Mouse (Mus musculus): ENCODE data around the gene Usp2. TPM values are rescaled to one million over a fixed set of nuclear protein-coding genes. Genes with fewer than 3 reads are reported as not detected.

The Usp2 gene
- 77.5 and 89.6 TPM in 2 replicates for polyA plus RNA-seq (2015; fragmentation: Nextera tagmentation; extraction: Ambion mirVana)

DNA sequence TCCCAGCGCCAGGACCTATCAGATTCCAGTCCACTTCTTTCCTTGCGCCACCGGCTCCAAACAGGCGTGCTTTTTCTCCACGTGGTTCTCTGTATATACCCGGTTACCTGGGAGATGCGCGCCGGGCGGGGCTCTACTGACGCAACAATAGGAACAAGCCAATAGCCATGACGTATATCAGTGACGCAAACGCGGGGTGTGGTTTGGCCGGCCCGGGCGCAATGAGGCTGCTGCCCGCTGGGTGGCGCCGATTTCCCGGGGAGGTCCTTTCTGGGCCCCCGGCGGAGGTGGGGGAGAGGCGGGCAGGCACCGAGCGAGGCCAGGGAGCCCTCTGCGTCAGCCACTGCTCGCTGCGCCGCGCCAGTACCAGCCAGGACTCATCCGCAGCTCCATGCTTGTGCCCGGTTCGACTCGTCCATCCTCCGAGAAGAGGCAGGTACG is at the start of gene Usp2:
TSS of gene Usp2 (plus strand) at position 237 of the 441 bp plus-strand sequence.
- H3K4me1 ChIP-seq (ENCODE audit: control insufficient read depth, insufficient read depth, low read length) = peaks cover 28% of the 10 kb centered on the region
- ATAC-seq (replicated peaks; ENCODE audit: extremely low read depth, insufficient read depth, low FRiP score) = peak; percentile 95
- peak within 1 kb of the TSS; percentile 85 for H3K4me2 ChIP-seq (ENCODE audit: low read depth, low read length)
- no peaks in the 10 kb centered on the region for H3K9me3 ChIP-seq (replicated peaks; ENCODE audit: control insufficient read depth, low read length)
- peak within 1 kb of the TSS; percentile 74 for H3K4me3 ChIP-seq (ENCODE audit: low read length)
- under 1% methylated on average over 38 of the region's 38 CpGs for WGBS
- H3K9ac ChIP-seq (ENCODE audit: low read length) = peak within 1 kb of the TSS; percentile 78
- peak within 1 kb of the TSS; percentile 70 for H3K27ac ChIP-seq (ENCODE audit: low read length)
- H3K27me3 ChIP-seq (ENCODE audit: control insufficient read depth, insufficient read depth, low read length) = no peaks in the 10 kb centered on the region
- H3K36me3 ChIP-seq (ENCODE audit: control insufficient read depth, insufficient read depth) = no peaks in the 10 kb centered on the region

DNA sequence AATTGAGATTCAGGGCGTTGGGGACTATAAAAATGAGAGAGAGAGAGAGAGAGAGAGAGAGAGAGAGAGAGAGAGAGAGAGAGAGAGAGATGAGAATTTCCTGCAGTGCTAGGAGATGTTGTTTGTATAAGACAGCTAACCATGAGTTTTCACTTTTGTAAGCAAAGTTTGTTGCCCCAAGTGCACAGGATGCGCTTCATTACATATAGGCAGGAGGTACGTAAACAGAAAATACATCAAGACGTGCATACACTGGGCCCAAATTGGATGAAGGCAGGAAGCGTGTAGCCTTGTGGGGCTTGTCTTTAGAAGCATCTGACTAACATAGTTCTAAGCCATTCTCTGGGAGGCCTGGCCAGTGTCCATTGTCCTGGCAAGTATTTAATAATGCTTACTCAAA is 49.0 kb upstream of the Usp2 start:
- Histone ChIP-seq H3K27ac (ENCODE audit: low read length) (no peak overlapping the region), H3K9ac (ENCODE audit: low read length) (no peak overlapping the region), H3K4me2 (ENCODE audit: low read depth, low read length) (no peak overlapping the region), H3K4me3 (ENCODE audit: low read length) (no peak overlapping the region), H3K36me3 (ENCODE audit: control insufficient read depth, insufficient read depth) (no peaks in the 10 kb centered on the region), H3K4me1 (ENCODE audit: control insufficient read depth, insufficient read depth, low read length) (no peaks in the 10 kb centered on the region), H3K9me3 (replicated peaks; ENCODE audit: control insufficient read depth, low read length) (no peaks in the 10 kb centered on the region), H3K27me3 (ENCODE audit: control insufficient read depth, insufficient read depth, low read length) (no peaks in the 10 kb centered on the region)
- WGBS = 72% methylated on average over 5 of the region's 5 CpGs
- ATAC-seq (replicated peaks; ENCODE audit: extremely low read depth, insufficient read depth, low FRiP score) = no peak

- no peaks in the 10 kb centered on the region for H3K27me3 ChIP-seq (ENCODE audit: control insufficient read depth, insufficient read depth, low read length)
- H3K9ac ChIP-seq (ENCODE audit: low read length) = no peak overlapping the region
- no peak for ATAC-seq (replicated peaks; ENCODE audit: extremely low read depth, insufficient read depth, low FRiP score)
- no peaks in the 10 kb centered on the region for H3K4me1 ChIP-seq (ENCODE audit: control insufficient read depth, insufficient read depth, low read length)
- no peak overlapping the region for H3K4me3 ChIP-seq (ENCODE audit: low read length)
- 62% methylated on average over 7 of the region's 7 CpGs for WGBS
- H3K9me3 ChIP-seq (replicated peaks; ENCODE audit: control insufficient read depth, low read length) = no peaks in the 10 kb centered on the region
- no peak overlapping the region for H3K27ac ChIP-seq (ENCODE audit: low read length)
- H3K4me2 ChIP-seq (ENCODE audit: low read depth, low read length) = no peak overlapping the region
- H3K36me3 ChIP-seq (ENCODE audit: control insufficient read depth, insufficient read depth) = no peaks in the 10 kb centered on the region
Measured at GRCm38 (mm10) chr9:44020001-44020400, 46.8 kb upstream of the Usp2 start.

DNA sequence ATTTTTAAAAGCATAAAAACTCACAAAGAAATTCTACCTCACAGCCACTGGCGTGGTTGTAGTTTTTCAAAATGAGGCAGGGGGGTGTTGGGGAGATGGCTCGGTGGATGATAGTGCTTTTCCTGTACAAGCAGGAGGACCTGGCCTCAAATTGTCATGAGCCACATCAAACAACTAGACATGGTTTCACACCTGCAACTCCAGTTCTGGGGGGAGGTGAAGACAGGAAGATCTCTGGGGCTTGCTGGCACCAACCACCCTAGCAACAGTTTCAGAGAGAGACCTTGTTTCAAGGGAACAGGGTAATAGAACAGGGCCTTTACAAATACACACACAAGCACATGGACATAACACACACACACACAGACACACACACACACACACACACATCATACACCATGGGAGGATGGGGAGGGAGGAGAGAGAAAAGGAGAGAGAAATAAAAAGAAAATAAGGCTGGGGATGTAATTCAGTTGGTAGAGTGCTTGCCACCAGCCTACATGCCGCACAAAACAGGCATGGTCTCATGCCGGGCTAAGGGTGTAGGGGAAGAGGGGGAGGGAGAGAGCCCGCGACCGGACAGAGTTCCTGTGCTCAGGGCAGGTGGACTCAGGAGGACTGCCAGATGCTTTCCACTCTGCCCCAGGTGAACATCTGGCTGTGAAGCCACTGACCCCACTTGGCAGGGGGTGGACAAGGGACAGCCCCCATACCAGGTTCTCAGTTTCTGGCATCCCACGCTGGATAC is 44.5 kb upstream of the Usp2 start:
- Histone ChIP-seq H3K9me3 (replicated peaks; ENCODE audit: control insufficient read depth, low read length) (no peaks in the 10 kb centered on the region), H3K4me1 (ENCODE audit: control insufficient read depth, insufficient read depth, low read length) (no peaks in the 10 kb centered on the region), H3K4me3 (ENCODE audit: low read length) (no peak overlapping the region), H3K36me3 (ENCODE audit: control insufficient read depth, insufficient read depth) (no peaks in the 10 kb centered on the region), H3K9ac (ENCODE audit: low read length) (no peak overlapping the region), H3K27ac (ENCODE audit: low read length) (peak overlapping the region; percentile 55), H3K27me3 (ENCODE audit: control insufficient read depth, insufficient read depth, low read length) (no peaks in the 10 kb centered on the region), H3K4me2 (ENCODE audit: low read depth, low read length) (no peak overlapping the region)
- WGBS = 58% methylated on average over 8 of the region's 8 CpGs
- ATAC-seq (replicated peaks; ENCODE audit: extremely low read depth, insufficient read depth, low FRiP score) = peak; percentile 47; the same call in 1 of the 2 replicates

GRCm38 (mm10) chr9:44024096-44024495 is 42.7 kb upstream of the Usp2 start:
- Histone ChIP-seq H3K9ac (ENCODE audit: low read length) (no peak overlapping the region), H3K4me3 (ENCODE audit: low read length) (no peak overlapping the region), H3K36me3 (ENCODE audit: control insufficient read depth, insufficient read depth) (no peaks in the 10 kb centered on the region), H3K27me3 (ENCODE audit: control insufficient read depth, insufficient read depth, low read length) (no peaks in the 10 kb centered on the region), H3K27ac (ENCODE audit: low read length) (no peak overlapping the region), H3K9me3 (replicated peaks; ENCODE audit: control insufficient read depth, low read length) (no peaks in the 10 kb centered on the region), H3K4me2 (ENCODE audit: low read depth, low read length) (no peak overlapping the region), H3K4me1 (ENCODE audit: control insufficient read depth, insufficient read depth, low read length) (no peaks in the 10 kb centered on the region)
- 72% methylated on average over 3 of the region's 3 CpGs for WGBS
- ATAC-seq (replicated peaks; ENCODE audit: extremely low read depth, insufficient read depth, low FRiP score) = no peak

- Histone ChIP-seq H3K4me2 (ENCODE audit: low read depth, low read length) (no peak overlapping the region), H3K4me1 (ENCODE audit: control insufficient read depth, insufficient read depth, low read length) (no peaks in the 10 kb centered on the region), H3K27ac (ENCODE audit: low read length) (peak overlapping the region; percentile 52), H3K4me3 (ENCODE audit: low read length) (no peak overlapping the region), H3K36me3 (ENCODE audit: control insufficient read depth, insufficient read depth) (no peaks in the 10 kb centered on the region), H3K9me3 (replicated peaks; ENCODE audit: control insufficient read depth, low read length) (no peaks in the 10 kb centered on the region), H3K27me3 (ENCODE audit: control insufficient read depth, insufficient read depth, low read length) (no peaks in the 10 kb centered on the region), H3K9ac (ENCODE audit: low read length) (no peak overlapping the region)
- peak; percentile 54 for ATAC-seq (replicated peaks; ENCODE audit: extremely low read depth, insufficient read depth, low FRiP score)
- 34% methylated on average over 5 of the region's 5 CpGs for WGBS
Measured at GRCm38 (mm10) chr9:44029580-44030236, 37.1 kb upstream of the Usp2 start.

DNA sequence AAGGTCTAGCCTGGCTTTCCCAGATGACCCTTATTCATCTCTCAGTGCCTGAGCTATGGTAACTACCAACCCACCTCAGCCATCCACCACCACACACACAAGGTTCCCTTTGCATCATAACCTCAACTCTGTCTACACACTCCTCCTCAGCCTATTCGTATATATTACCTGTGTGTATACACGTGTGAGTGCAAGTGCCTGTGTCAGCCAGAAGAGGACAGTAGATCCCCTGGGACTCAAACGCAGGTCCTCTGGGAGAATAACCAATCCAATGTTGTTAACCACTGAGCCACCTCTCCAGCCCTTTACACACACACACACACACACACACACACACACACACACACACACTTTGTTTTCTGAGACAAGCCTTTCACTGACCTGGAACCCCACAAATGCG is 36.2 kb upstream of the Usp2 start:
- H3K36me3 ChIP-seq (ENCODE audit: control insufficient read depth, insufficient read depth) = no peaks in the 10 kb centered on the region
- WGBS = 82% methylated on average over 4 of the region's 4 CpGs
- H3K4me1 ChIP-seq (ENCODE audit: control insufficient read depth, insufficient read depth, low read length) = no peaks in the 10 kb centered on the region
- no peak overlapping the region for H3K4me2 ChIP-seq (ENCODE audit: low read depth, low read length)
- no peaks in the 10 kb centered on the region for H3K9me3 ChIP-seq (replicated peaks; ENCODE audit: control insufficient read depth, low read length)
- peak overlapping the region; percentile 52; the same call in 1 of the 2 replicates for H3K27ac ChIP-seq (ENCODE audit: low read length)
- no peak for ATAC-seq (replicated peaks; ENCODE audit: extremely low read depth, insufficient read depth, low FRiP score)
- H3K4me3 ChIP-seq (ENCODE audit: low read length) = no peak overlapping the region
- no peaks in the 10 kb centered on the region for H3K27me3 ChIP-seq (ENCODE audit: control insufficient read depth, insufficient read depth, low read length)
- no peak overlapping the region for H3K9ac ChIP-seq (ENCODE audit: low read length)

DNA sequence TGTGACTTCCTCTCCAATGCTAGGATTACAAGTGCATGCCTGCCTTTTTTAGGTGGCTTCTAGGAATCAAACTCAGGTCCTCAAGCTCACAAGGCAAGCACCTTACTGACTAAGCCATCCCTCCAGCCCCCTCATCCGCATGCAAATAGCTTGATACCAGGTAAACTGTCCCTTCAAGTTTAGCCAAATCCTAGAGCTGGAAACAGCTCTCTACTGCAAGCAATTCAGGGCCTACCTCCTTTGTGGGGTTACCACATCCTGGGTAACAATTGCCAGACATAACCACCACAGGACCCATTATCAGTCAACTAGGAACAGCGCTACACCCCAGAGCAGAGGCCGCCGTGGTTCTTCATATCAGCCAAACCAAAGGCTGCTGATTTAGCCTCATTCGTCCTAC is 35.7 kb upstream of the Usp2 start:
- Histone ChIP-seq H3K4me1 (ENCODE audit: control insufficient read depth, insufficient read depth, low read length) (no peaks in the 10 kb centered on the region), H3K9ac (ENCODE audit: low read length) (no peak overlapping the region), H3K4me2 (ENCODE audit: low read depth, low read length) (no peak overlapping the region), H3K36me3 (ENCODE audit: control insufficient read depth, insufficient read depth) (no peaks in the 10 kb centered on the region), H3K4me3 (ENCODE audit: low read length) (no peak overlapping the region), H3K27me3 (ENCODE audit: control insufficient read depth, insufficient read depth, low read length) (no peaks in the 10 kb centered on the region), H3K9me3 (replicated peaks; ENCODE audit: control insufficient read depth, low read length) (no peaks in the 10 kb centered on the region), H3K27ac (ENCODE audit: low read length) (peak overlapping the region; percentile 26; the same call in 1 of the 2 replicates)
- no peak for ATAC-seq (replicated peaks; ENCODE audit: extremely low read depth, insufficient read depth, low FRiP score)
- WGBS = 68% methylated on average over 5 of the region's 5 CpGs

DNA sequence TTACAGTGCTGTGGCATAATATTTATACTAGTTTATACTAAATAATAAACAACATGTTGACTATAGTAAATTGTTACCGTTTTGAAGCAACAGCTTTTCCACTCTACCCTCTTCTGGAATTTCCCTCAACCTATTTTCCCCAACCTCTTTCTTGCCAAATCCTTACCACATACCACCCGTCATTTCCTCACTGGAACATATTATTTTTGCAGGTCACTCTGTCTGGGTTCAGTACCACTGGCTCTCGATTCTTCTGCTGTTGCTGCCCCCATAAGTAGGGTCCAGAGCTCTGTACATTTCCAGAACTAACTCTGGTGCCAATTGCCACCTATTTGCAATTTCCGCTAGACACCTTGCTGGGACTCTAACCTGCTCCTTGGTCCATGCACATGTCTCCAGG is 34.9 kb upstream of the Usp2 start:
- Histone ChIP-seq H3K4me2 (ENCODE audit: low read depth, low read length) (no peak overlapping the region), H3K27me3 (ENCODE audit: control insufficient read depth, insufficient read depth, low read length) (no peaks in the 10 kb centered on the region), H3K9ac (ENCODE audit: low read length) (no peak overlapping the region), H3K4me3 (ENCODE audit: low read length) (no peak overlapping the region), H3K36me3 (ENCODE audit: control insufficient read depth, insufficient read depth) (no peaks in the 10 kb centered on the region), H3K27ac (ENCODE audit: low read length) (no peak overlapping the region), H3K9me3 (replicated peaks; ENCODE audit: control insufficient read depth, low read length) (no peaks in the 10 kb centered on the region), H3K4me1 (ENCODE audit: control insufficient read depth, insufficient read depth, low read length) (no peaks in the 10 kb centered on the region)
- 68% methylated on average over 4 of the region's 4 CpGs for WGBS
- no peak for ATAC-seq (replicated peaks; ENCODE audit: extremely low read depth, insufficient read depth, low FRiP score)
